Mouse (Mus musculus): ENCODE data around the gene Fcrl6. TPM values are rescaled to one million over a fixed set of nuclear protein-coding genes. Genes with fewer than 3 reads are reported as not detected.
A peak's percentile ranks its signal among the peaks of the same experiment; 100 is the strongest.

Gene Fcrl6
- not detected for total RNA-seq (2021)

DNA sequence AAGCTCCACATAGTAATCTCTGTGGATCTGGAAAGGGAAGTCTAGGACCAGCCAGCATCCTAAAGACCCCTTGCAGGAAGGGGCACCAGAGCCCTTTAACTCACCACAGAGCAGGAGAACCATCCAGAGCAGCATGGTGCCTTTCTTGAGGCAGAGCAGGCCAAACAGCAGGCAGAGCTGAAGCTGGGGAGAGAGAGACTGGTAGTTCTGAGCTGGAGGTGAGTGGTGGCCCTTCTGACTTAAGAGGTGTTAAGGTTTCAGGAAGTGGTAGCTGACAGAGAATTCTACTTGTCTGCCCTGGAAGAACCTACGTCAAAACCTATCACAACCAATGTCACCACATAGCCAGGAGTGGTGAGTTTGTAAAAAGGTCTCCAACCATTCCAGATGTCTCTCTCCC is at the start of gene Fcrl6:
Gene Fcrl6, minus strand, starts transcription at position 226 of the 400 bp plus-strand sequence.
- DNase-seq, result no peak
- intact Hi-C loops (cut with DNase I), result no loop called here

DNA sequence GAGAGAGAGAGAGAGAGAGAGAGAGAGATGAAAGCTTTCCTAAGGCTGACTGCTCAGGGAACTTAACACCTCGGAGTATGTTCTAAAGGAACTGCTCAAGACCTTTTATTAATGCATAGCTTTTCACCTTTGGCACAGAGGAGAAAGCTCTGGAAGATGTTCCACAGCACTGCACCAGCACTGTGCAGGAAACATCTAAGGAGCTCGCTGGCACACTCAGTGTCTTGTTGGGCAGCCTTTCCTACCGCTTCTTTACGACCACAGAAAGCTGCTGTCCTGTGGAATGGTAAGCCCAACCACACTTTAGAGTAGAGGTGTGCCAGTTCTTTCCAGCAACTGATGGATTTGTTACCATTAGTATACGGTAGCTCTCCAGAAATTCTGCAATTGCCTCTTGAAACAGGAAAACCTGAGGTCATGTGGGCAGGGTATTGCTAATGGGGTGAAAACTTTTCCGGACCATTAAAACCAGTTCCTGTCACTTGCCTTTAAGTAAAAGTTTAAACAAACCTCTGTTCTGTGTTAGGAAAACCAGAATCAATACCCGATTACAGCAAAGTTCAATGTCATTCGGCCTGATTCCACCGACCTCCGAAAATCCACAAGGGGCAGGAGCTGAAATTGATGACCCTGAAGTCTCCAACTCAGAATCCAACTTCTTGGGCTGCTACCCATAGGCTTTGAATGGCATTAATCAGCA is 49.1 kb upstream of the Fcrl6 start:
- intact Hi-C loops (cut with DNase I), result no loop called here
- DNase-seq, result no peak

DNA sequence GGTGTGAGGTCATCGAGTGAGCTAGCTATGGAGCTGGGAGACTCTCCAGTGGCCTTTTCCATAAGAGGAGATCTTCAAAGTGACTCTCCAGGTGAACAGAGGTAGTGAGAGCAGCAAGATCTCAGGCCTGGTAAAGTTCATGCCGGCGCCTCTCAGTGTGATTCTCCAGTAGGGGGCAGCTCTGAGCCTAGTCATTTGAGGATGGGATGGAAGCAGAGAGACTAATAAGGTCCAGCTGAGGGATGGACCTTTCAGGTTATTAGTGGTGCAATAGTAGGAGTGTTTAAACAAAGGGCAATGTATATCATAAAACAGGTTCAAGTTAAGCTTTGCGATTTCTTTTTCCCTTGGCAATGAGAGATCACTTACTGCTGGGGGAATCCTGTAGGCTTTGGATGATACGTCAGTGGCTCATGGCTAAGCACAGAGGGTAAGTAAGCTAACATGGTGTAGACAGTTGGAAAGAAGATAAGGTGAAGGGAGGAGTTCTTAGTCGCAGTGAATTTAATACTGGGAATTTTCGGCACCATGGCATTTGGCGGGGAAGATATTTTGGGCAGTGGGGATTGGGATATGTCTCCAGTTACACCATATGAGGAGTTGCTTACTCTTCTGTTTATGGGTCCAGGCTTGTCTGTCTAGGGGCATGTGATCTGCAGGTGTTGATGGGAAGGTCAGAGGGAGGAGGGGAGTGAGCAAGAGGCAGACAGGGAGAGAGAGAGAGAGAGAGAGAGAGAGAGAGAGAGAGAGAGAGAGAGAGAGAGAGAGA is 48.4 kb upstream of the Fcrl6 start:
- peak in 1 of 2 experiments; percentile 34 for DNase-seq
- intact Hi-C loops (cut with DNase I), result no loop called here

DNA sequence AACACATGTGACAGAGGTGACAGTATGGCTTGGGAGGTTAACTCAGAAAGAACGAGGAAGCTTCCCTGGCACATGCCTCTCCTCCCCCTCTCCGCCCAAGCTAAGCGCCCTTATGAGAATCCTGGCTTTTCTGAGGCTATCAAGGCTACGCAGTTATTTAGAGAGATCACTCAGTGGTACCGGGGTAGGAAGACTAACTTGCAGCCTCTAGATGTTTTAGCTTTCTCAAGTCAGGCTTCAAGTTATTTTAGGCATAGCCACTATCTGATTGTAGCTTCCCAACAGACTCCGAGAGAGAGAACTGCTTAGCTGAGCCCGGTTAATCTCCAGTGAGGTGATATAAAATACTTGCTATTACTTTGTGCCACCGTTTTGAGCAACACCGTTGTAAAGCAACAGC is 47.0 kb upstream of the Fcrl6 start:
- DNase-seq, result no peak

DNA sequence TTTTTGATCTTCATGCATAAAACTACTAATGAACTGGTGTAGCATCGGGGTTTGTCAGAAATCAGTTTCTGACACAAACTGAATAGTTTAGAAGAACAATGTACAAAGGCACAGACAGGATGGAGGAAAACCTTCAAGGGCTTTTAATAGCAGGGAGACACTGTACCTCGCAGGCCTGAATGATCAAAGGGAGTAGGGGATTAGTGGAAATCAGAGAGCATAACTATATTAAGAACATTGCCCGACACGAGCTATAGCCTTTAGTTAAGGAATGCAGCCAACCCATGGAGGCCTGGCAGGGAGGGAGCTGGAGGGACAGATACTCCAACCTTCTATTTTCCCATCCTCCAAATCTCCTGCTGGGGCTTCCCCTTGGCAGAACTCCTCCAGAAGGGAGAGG is 44.9 kb upstream of the Fcrl6 start:
- intact Hi-C loops (cut with DNase I), result no loop called here
- no peak for DNase-seq

More for the DNA sequence above, 47.0 kb upstream of the Fcrl6 start:
- intact Hi-C loops (cut with DNase I), result no loop called here

DNA sequence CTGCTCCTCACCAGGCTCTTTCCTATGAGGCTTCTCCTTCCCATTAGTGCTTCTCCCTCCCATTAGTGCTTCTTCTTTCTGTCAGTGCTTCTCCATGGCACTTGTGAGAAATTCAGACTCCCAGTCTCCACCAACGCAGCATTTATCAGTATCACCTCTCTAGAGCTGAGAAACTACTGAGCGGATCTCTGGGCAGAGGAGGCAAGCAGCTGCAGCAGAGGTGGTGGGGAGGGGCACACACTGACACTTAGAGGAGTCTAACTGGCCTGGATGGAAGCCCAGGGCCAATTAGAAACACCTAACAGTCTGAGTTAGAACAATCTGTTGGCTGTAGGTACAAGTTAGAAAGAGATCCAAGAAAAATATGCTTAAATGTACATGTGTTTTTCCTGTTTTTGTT is 36.4 kb upstream of the Fcrl6 start:
- intact Hi-C loops (cut with DNase I), result no loop called here
- peak in 1 of 2 experiments; percentile 11 for DNase-seq

DNA sequence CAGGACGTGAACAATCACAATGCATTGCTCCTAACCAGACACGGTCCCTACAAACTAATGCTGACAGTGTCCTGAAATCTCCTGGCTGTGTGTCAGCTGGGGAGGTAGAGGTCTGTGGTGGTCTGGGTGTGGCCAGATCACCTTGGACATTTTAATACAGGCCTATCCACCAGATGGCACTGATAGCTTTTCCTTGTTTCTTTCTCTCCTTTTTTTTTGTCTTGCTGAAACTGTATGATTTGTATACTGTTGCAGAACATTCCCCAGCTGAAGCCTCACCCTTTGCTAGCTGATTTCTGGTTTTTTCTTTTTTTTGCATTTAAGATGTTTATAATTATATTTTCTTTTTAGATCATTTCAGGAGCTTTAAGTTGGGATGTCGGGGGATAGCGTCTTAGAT is 35.5 kb upstream of the Fcrl6 start:
- intact Hi-C loops (cut with DNase I), result no loop called here
- no peak for DNase-seq

DNA sequence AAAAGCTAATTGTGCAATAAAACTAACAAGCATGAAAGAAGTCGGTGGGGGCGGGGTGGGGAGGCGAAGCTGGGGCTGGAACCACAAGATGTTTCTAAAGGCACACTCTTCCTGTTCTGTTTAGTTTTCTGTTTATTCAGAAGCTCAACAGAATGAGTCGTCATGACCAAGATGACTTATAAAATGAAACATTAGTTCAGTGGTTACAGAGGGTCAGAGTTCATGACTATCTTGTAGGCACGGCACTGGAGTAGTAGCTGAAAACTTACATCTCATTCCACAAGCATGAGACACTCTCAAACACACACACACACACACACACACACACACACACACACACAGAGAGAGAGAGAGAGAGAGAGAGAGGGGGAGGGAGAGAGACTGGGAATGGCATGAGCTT is 33.9 kb upstream of the Fcrl6 start:
- no peak for DNase-seq
- intact Hi-C loops (cut with DNase I), result no loop called here

DNA sequence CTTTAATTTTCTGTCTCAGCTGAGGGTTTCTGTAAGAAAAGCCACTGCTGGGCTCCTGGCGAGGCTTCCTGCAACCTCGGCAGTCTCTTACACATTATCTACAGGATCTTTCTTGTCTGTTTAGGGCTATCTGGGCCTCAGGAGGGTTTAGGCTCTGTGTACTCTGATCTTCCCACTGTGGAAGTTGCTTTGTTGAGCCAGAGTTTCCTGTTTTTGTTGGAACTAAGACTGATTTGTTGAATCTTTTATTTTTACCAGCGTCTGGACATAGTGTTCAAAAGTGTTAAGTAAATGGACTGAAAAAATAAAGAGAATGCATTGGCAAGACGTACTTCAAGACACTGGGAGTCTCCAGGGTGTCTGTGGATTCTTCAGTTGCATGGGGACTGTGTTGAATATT is 32.9 kb upstream of the Fcrl6 start:
- no peak for DNase-seq
- intact Hi-C loops (cut with DNase I), result no loop called here

DNA sequence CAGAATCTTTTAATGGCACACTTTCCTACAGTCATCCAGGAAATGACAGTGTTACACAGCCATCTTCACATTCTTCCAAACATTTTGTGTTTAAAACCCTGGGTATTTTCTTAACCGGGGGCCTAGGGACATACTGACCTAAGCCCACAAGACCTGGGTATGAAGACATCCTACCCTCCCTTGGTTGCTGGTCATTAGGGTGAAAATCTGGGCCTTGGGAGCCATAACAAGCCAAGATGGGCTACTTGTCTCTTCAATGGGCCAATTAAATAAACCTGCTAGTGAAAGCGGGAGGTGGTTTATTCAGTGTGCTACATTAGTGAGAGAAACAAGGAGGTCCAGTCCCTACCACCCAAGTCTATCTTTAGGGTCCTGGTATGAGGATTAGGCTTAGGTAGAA is 31.8 kb upstream of the Fcrl6 start:
- no peak for DNase-seq
- intact Hi-C loops (cut with DNase I), result loop anchor here (5.0 kb wide), 1 partner anchor 222 kb away; no protein-coding TSS in a partner anchor

DNA sequence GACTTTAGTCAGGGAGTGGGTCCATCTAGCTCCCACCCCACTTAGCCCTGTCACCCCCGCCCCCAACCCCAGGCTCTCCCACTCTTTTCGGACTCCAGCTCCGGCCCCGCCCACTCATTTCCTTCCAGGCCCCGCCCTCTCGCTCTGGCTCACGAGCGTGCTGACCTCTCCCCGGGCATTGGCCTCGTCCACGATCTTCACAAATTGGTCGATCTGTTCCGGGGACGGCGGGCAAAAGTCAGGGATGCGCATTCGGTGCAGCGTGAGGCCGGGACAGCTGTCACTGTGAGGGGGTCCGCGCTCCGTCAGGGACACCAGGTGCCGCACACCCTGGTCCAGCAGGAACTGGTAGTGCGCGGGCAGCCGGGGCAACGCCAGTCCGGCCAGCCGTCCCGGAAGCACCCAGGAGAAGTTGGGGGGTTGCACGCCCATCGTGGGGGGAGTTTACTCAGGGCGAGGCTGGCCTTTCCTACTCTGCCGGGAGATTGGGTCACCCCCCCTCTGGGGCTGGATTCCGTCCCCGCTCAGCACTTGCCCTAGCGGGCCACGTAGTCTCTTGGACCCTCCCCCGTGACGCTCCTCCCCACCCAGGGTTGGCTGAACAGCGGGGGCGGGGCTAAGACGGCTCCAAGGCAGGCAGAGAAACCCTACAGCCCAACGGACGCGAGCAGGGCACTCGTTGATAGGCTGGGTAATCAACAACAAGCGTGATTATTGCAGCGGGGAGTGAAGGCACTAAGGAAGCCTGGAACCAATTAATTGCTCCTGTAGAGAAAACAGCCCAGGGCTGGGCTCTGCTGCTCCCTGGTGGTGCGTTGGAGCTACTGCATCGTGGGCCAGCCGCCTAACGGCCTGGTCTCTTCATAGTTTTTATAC is 30.3 kb upstream of the Fcrl6 start, which contains the start of gene Dusp23:
Gene Dusp23, minus strand, starts transcription at position 512 of the 876 bp plus-strand sequence.
- intact Hi-C loops (cut with DNase I), result loop anchor here (1.0 to 5.0 kb wide), 5 partner anchors 13 to 256 kb away; partner anchors contain the start of gene Pigm
- DNase-seq, result peak; percentile 95 to 98

DNA sequence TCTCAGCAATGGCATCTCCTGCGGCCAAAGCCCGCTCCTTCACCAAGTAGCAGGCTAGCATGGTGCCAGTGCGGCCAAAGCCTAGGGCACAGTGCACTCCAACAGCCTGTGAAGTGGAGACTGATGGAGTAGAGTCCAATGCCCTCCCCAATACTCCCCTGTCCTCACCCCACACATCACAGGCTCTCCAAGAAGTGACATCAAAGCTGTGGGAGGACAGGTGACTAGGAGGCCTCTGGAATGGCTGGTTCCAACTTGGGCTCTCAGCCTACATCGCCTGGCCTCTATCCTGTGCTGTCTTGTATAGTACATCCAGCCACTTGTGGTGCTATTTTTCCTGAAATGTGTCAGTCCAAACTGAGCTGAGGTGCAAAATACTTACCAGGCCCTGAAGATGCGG is 29.4 kb upstream of the Fcrl6 start:
- intact Hi-C loops (cut with DNase I), result loop anchor here (1.0 to 5.0 kb wide), 4 partner anchors 12 to 255 kb away; partner anchors contain the start of gene Pigm
- DNase-seq, result no peak

DNA sequence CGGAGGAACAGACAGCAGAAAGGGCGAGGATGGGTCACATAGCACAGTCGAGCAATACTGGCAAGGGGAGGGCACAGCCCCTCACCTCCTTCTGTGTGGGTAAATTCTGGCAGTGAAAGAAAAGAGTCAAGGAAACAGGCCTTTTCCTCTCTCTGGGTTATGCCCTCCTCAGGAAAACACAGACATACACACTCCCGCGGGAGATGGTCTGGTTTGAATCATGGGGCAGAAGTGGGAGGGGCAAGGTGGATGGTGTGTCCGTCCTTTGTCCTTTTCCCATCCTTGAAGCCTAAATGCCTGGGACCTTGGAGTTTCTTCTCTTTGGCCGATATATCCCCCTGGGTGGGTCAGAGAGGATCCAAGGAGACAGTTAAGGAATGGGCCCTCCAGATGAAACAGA is 27.5 kb upstream of the Fcrl6 start:
- intact Hi-C loops (cut with DNase I), result loop anchor here (5.0 kb wide), 1 partner anchor 218 kb away; no protein-coding TSS in a partner anchor
- no peak for DNase-seq

DNA sequence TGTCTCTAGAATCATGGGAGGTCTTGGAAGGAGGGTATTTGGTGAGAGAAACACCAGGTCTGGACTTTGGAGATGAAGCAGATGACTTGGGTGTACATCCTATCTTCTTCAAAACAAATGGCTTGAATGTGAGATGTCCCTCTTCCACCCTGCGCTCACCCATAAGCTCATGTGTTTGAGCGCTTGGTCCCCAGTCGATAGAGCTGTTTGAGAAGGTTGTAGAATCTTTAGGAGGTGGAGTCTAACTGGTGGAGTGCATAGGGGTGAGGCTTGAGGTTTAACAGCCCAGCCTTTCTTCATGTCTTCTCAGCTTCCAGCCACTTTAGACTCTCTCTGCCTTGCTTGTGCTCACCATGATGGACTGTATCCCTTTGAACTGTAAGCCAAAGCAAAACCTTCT is 24.0 kb upstream of the Fcrl6 start:
- no peak for DNase-seq
- intact Hi-C loops (cut with DNase I), result no loop called here

DNA sequence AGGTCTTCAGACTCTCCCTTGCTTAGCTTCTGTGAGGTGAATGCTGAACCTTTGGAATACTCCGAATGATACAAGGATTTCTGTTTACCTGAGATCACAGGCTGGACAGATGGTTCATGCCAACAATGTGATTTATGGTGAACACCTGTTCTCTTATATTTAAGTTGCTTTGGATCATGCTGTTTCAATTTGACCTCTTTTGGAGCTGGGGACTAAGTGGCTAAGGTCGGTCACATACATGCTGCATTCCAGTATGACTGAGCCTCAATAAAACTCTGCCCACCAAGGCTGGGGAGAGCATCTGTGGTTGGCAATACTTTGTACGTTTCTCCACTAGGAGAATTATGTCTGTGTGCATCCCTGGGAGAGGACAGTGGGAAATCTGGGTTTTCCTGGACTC is 21.7 kb upstream of the Fcrl6 start:
- no peak for DNase-seq
- intact Hi-C loops (cut with DNase I), result no loop called here

DNA sequence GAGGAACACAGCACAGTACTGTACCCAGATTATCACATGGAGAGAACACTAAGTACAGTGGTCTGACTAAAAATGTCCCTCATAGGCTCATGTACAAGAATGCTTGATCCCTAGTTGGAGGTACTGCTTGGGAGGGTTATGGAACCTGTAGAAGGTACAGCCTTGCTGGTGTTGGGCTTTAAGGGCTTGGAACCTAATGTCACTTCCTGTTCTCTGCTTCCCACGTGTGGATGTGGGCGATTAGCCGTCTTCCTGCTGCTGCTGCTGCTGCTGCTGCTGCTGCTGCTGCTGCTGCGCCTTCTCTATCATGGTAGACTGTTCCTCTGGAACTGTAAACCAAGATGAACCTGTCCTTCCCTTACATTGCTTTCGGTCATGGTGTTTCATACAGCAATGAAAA is 21.2 kb upstream of the Fcrl6 start:
- intact Hi-C loops (cut with DNase I), result no loop called here
- DNase-seq, result no peak

DNA sequence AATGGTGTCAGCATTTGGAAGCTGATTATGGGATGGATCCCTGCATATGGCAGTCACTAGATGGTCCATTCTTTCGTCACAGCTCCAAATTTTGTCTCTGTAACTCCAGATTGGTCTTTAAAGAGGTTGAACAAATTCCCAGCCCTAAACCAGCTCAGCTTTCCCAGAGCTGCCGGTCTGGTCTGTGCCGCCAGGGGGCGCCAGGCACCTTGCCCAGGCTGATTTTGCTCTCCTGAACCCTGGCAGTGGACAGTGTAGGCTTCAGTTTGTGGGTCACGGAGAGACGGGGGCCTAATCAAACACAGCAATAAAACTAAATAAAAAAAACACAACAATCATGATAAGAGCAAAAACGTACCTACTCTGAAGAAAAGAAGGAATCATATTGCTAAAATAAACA is 16.9 kb upstream of the Fcrl6 start:
- intact Hi-C loops (cut with DNase I), result loop anchor here (1.0 to 10.0 kb wide), 3 partner anchors 13 to 776 kb away; partner anchors contain the start of gene Dusp23
- peak; percentile 78 to 86 for DNase-seq

DNA sequence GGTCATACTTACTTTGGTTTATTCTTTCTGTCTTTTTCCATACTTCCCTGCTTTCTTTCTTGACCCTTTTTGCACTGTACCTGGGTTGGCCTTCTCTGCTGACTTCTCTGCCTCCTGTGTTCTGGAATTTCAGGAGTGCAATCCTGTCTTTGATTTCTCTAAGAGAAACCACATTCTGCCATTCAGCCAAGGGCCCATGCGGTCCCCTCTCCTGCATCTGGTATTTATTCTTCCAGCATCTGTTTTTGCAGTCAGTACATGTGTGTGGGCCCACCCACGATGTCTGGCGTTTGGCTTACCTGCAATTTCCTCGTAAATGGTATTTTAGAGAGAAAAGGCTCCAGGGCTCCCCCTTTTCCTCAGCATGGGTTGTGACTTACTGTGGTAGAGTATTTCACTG is 15.8 kb upstream of the Fcrl6 start:
- no peak for DNase-seq
- intact Hi-C loops (cut with DNase I), result loop anchor here (5.0 to 10.0 kb wide), 2 partner anchors 206 to 777 kb away; no protein-coding TSS in a partner anchor

DNA sequence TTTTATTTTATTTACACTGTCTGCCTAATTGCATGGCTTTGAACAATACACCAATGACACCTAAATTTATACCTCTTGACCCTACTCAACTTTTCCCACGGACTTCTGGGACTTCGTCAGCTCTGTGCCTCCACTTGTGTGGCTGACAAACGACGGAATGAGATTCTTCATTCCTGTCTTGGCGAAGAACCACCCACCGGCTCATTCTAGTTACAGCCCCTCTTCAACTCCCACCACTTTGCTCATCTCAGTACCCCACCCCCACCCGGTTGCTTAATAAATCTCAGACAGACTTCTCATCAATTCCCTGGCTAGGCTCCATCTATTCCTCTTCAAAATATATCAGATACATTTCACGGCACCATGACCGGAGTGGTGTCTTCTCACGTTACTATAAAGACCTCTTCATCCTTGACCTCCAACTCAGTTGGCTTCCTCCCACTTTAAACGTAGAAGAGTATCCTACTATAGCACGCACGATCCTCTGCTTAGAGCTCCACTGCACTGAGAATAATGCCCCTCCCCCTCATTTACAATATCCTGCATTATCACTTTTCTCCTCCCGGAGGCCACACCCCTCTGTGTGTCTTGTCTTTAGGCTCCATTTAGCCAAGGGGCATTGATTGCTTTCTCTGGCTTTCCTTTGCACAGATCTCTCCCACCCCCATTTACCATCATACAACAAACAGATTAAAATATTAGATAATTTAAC is 15.2 kb upstream of the Fcrl6 start:
- intact Hi-C loops (cut with DNase I), result loop anchor here (5.0 to 10.0 kb wide), 2 partner anchors 205 to 777 kb away; no protein-coding TSS in a partner anchor
- DNase-seq, result no peak

Measured in heart, postnatal 36 days (tissue).